Mouse (Mus musculus) spleen, adult 12 weeks (tissue): ENCODE results near the gene Gm9.
"Not testable (repeated sequence)": the region's sequence is repeated elsewhere in the genome, so short reads cannot be mapped to it uniquely, and the experiment has no call there.

Experiments used
- DNase-seq: peaks from one replicate; pipeline ENCODE4 v3.0.0; 2022; ENCODE audit warnings: low spot score

Gm9 gene

DNA sequence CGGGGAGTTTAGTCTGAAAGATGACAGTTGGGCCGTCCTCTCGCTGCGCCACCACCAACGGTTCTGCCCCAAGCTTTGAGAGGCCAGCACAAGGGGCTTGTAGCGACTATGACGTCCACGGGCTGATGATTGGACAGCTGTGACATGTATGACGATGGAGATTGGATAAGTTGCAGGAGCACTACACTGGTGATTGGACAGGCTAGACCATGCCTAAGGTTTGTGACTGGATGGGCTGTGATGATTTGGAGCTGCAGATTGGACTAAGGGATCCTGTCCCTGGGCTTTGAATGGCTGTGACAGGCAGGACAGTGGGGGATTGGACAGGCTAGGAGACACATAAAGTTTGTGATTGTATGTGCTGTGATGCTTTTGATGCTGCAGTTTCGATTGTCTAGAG, at the start of gene Gm9:
Gm9 (minus strand) TSS at position 101 of the 400 bp plus-strand sequence.
- DNase-seq: no peak

- DNase-seq: not testable (repeated sequence)
Observed at GRCm38 (mm10) chrX:37249619-37250018, 38.8 kb upstream of the Gm9 start, which contains the start of gene Rhox3a. Rhox3a (plus strand) TSS chrX:37249919.

DNA sequence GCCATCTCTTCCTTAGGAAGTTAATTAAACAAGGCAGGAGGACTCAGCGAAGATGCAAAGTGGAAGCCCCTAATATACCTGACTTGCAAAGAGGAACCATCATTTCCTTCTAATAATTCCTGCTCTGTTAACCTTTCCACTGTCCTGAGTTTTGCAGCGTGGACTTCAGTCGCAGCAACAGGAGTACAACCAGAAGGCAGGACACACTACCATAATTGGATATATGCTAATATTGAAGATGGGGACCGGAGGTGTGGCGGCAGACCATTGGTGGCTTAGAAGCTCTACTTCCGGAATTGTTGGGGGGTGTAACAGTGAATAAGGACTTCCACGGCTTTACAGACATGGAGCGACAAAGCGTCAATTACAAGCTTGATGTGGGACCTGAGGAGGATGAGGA, 33.8 kb upstream of the Gm9 start, which contains the start of gene Rhox2a:
Rhox2a (plus strand) TSS at position 301 of the 400 bp plus-strand sequence.
- DNase-seq: not testable (repeated sequence)

DNA sequence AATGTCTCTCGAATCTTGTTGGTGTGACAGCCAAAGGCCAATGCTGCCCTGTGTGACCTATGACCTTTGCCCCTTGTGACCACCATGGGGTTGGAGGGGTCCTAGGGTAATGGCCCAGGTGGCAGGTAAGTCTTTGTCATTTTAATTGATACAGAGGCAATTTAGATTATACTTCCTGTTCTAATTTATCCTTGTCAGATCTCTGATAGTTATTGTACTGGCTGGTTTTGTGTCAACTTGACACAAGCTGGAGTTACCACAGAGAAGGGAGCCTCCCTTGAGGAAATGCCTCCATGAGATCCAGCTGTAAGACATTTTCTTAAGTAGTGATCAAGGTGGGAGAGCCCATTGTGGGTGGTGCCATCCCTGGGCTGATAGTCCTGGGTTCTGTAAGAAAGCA, 11.3 kb upstream of the Gm9 start, which contains the start of gene Rhox1:
Rhox1 (minus strand) TSS at position 101 of the 400 bp plus-strand sequence.
- DNase-seq: not testable (repeated sequence)

GRCm38 (mm10) chrX:37198676-37199075, 12.2 kb downstream of the Gm9 start:
- DNase-seq: no peak

DNA sequence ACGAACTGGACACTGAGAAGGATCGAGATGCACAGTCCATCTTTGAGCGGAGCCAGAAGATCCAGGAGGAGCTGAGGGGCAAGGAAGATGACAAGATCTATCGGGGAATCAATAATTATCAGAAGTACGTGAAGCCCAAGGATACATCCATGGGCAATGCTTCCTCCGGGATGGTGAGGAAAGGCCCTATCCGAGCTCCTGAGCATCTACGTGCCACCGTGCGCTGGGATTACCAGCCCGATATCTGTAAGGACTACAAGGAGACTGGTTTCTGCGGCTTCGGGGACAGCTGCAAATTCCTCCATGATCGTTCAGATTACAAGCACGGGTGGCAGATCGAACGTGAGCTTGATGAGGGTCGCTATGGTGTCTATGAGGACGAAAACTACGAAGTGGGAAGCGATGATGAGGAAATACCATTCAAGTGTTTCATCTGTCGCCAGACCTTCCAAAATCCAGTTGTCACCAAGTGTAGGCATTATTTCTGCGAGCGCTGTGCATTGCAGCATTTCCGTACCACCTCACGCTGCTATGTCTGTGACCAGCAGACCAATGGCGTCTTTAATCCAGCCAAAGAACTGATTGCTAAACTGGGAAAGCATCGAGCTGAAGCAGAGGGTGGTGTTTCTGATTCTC, 19.0 kb downstream of the Gm9 start:
- DNase-seq: no peak

GRCm38 (mm10) chrX:37191105-37191743, 19.6 kb downstream of the Gm9 start, which contains the start of the genes Ndufa1 and Rnf113a1:
Ndufa1 (minus strand) TSS chrX:37191163.
Rnf113a1 (plus strand) TSS chrX:37191245.
- DNase-seq: peak; percentile 65

DNA sequence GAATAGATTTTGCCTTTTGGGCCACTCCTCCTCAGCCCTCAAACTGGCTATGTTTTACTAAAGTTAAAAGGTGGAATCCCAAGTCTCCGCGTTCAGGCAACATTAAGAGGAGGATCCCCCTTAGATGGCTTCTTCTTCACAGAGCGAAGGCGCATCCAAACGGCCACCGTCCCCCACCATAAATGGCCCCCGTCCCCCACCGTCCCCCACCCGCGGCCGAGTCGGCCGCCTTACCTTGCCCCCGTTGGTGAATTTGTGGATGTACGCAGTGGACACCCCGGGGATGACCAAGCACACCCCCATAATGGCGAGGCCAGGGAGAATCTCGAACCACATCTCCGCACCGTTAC, 20.1 kb downstream of the Gm9 start:
- no peak for DNase-seq

GRCm38 (mm10) chrX:37184401-37184800, 26.4 kb downstream of the Gm9 start:
- not testable (repeated sequence) for DNase-seq

DNA sequence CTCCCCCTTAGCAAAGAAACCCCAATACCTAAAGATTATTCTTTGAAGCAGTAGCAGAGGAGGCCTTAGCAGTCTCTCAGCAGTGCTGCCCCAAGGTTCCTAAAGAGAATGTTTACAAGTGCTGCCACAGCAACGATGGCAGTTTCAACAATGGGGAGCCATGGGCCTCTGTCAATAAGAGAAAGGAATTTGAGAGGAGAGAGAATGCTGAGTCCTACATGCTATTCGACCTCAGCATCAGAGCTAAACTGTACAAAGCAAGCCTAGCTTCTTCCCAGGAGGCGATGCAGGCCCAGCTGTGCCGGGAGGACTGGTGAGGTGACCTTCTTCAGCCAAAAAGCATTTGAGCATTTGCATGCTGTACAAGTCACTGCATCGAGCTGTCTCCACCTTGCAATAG, 42.1 kb downstream of the Gm9 start, which contains the start of gene Akap14:
Akap14 (minus strand) TSS at position 101 of the 400 bp plus-strand sequence.
- no peak for DNase-seq

- DNase-seq: peak; percentile 14
Observed at GRCm38 (mm10) chrX:37167085-37167484, 43.8 kb downstream of the Gm9 start.

- no peak for DNase-seq
Observed at GRCm38 (mm10) chrX:37163115-37163514, 47.7 kb downstream of the Gm9 start.

DNA sequence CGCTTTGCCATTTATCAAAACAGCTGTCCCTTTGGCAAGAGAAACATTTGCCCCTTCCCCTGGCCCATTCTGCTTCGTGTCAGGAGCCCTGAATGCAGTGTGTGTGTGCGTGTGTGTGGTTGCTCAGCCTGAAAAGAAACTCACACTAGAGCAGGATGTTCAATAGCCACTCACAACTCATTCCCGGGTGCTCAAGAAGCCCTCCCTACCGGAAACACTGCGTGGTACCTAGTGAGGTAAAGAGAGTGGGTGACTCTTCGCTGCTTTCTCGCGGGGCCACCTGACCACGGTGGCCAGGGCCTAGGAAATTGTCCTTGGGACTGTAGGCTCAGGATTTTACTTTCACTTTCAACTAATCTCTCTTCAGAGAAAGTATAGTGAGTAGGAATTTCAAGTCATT, 49.7 kb downstream of the Gm9 start:
- DNase-seq: no peak
